Mouse (Mus musculus) forebrain, embryonic 11.5 days (tissue): ENCODE results near the gene Acbd6. TPM values are rescaled to one million over a fixed set of nuclear protein-coding genes. Genes with fewer than 3 reads are reported as not detected.

Source experiments
- ATAC-seq: fragments of 200-750 bp; cut with Nextera tagmentation; replicated peaks from 2 replicates; pipeline ENCODE4 v1.8.0; 2017; ENCODE audit warnings: moderate TSS enrichment; ENCODE audit not compliant: low FRiP score
- DNase-seq: peaks from one replicate; pipeline ENCODE4 v3.0.0-alpha.2; 2017; ENCODE audit warnings: low spot score
- H3K27ac ChIP-seq: fragments of 300-500 bp; sonication (generic); 2 replicates; pipeline ENCODE4 v1.5.1; 2014; ENCODE audit warnings: low read depth, low read length
- H3K27me3 ChIP-seq: fragments of 300-500 bp; sonication (generic); 2 replicates; pipeline ENCODE4 v1.6.1; 2014; ENCODE audit warnings: mild to moderate bottlenecking, low read length, mixed read lengths; ENCODE audit not compliant: control insufficient read depth, insufficient read depth
- H3K36me3 ChIP-seq: fragments of 300-500 bp; sonication (generic); 2 replicates; pipeline ENCODE4 v1.6.1; 2014; ENCODE audit warnings: mild to moderate bottlenecking, low read length, moderate library complexity, mixed read lengths; ENCODE audit not compliant: control insufficient read depth, insufficient read depth
- H3K4me1 ChIP-seq: fragments of 300-500 bp; sonication (generic); replicated peaks from 2 replicates; pipeline ENCODE4 v1.6.1; 2014; ENCODE audit warnings: low read length, mixed read lengths; ENCODE audit not compliant: control insufficient read depth, insufficient read depth
- H3K4me2 ChIP-seq: fragments of 300-500 bp; sonication (generic); 2 replicates; pipeline ENCODE4 v1.6.1; 2014; ENCODE audit warnings: low read depth, mild to moderate bottlenecking, low read length, moderate library complexity, mixed read lengths; ENCODE audit not compliant: severe bottlenecking
- H3K4me3 ChIP-seq: fragments of 300-500 bp; sonication (generic); 2 replicates; pipeline ENCODE4 v1.5.1; 2014; ENCODE audit warnings: low read depth, low read length
- H3K9ac ChIP-seq: fragments of 300-500 bp; sonication (generic); 2 replicates; pipeline ENCODE4 v1.6.1; 2014; ENCODE audit warnings: low read length
- H3K9me3 ChIP-seq: fragments of 300-500 bp; sonication (generic); 2 replicates; pipeline ENCODE4 v1.6.1; 2016; ENCODE audit warnings: low read length, mixed read lengths; ENCODE audit not compliant: control insufficient read depth
- WGBS: fragments of 180-500 bp; shearing (Covaris S2); extraction: QIAGEN DNeasy Blood & Tissue Kit; methylation state at CpG from one replicate; pipeline ENCODE4 v1.1.7; 2014; 5-methylcytosine and 5-hydroxymethylcytosine counted together
- polyA plus RNA-seq: library from polyadenylated mRNA; unstranded; fragments of >200 nt; fragmentation: Nextera tagmentation; extraction: Ambion mirVana; gene quantifications from 2 replicates; pipeline ENCODE4 v1.2.1, GENCODE M21; 2014

Acbd6 gene
- polyA plus RNA-seq, 1 experiment from 2014 or later = 87.8 TPM

- H3K27me3 ChIP-seq = no peaks in the 10 kb centered on the region
- DNase-seq = no peak
- WGBS = 47% methylated on average over 10 of the region's 10 CpGs
- no peak overlapping the region for H3K4me2 ChIP-seq
- no peak overlapping the region for H3K9ac ChIP-seq
- no peak overlapping the region for H3K27ac ChIP-seq
- H3K4me1 ChIP-seq = peaks cover 3% of the 10 kb centered on the region; the same call in 1 of the 2 replicates
- H3K9me3 ChIP-seq = no peaks in the 10 kb centered on the region
- no peak overlapping the region for H3K4me3 ChIP-seq
- ATAC-seq = peak; percentile 63
- H3K36me3 ChIP-seq = no peaks in the 10 kb centered on the region
Observed at GRCm38 (mm10) chr1:155646345-155647307, 88.7 kb downstream of the Acbd6 start.

- H3K27me3 ChIP-seq = no peaks in the 10 kb centered on the region
- DNase-seq (no peak), ATAC-seq (no peak)
- peaks cover 4% of the 10 kb centered on the region; the same call in 1 of the 2 replicates for H3K4me1 ChIP-seq
- 69% methylated on average over 9 of the region's 9 CpGs for WGBS
- no peak overlapping the region for H3K27ac ChIP-seq
- no peak overlapping the region for H3K4me3 ChIP-seq
- no peak overlapping the region for H3K9ac ChIP-seq
- H3K9me3 ChIP-seq = no peaks in the 10 kb centered on the region
- no peak overlapping the region for H3K4me2 ChIP-seq
- no peaks in the 10 kb centered on the region for H3K36me3 ChIP-seq
Observed at GRCm38 (mm10) chr1:155650121-155650846, 92.4 kb downstream of the Acbd6 start.

- Histone ChIP-seq H3K4me2 (no peak overlapping the region), H3K27ac (no peak overlapping the region), H3K4me1 (0 out of 2 replicates have a peak, but pooled peaks cover 2% of the 10 kb centered on the region), H3K9ac (no peak overlapping the region), H3K9me3 (no peaks in the 10 kb centered on the region), H3K36me3 (no peaks in the 10 kb centered on the region), H3K4me3 (no peak overlapping the region), H3K27me3 (no peaks in the 10 kb centered on the region)
- DNase-seq (no peak), ATAC-seq (no peak)
- WGBS = 10% methylated on average over 3 of the region's 3 CpGs
Observed at GRCm38 (mm10) chr1:155654961-155655360, 97.0 kb downstream of the Acbd6 start.

- H3K9me3 ChIP-seq = no peaks in the 10 kb centered on the region
- WGBS = 76% methylated on average over 5 of the region's 5 CpGs
- no peak overlapping the region for H3K9ac ChIP-seq
- H3K27me3 ChIP-seq = no peaks in the 10 kb centered on the region
- DNase-seq (no peak), ATAC-seq (no peak)
- H3K4me1 ChIP-seq = 0 out of 2 replicates have a peak, but pooled peaks cover 2% of the 10 kb centered on the region
- no peak overlapping the region for H3K4me2 ChIP-seq
- H3K4me3 ChIP-seq = no peak overlapping the region
- no peak overlapping the region for H3K27ac ChIP-seq
- H3K36me3 ChIP-seq = no peaks in the 10 kb centered on the region
Observed at GRCm38 (mm10) chr1:155656321-155656720, 98.4 kb downstream of the Acbd6 start.

- DNase-seq (no peak), ATAC-seq (no peak)
- Histone ChIP-seq H3K27me3 (no peaks in the 10 kb centered on the region), H3K36me3 (no peaks in the 10 kb centered on the region), H3K27ac (no peak overlapping the region), H3K4me3 (no peak overlapping the region), H3K9ac (no peak overlapping the region), H3K4me2 (no peak overlapping the region), H3K4me1 (no peaks in the 10 kb centered on the region), H3K9me3 (no peaks in the 10 kb centered on the region)
- 93% methylated on average over 5 of the region's 5 CpGs for WGBS
Observed at GRCm38 (mm10) chr1:155663994-155664393, 106.1 kb downstream of the Acbd6 start.

GRCm38 (mm10) chr1:155675570-155675969, 117.7 kb downstream of the Acbd6 start:
- H3K4me3 ChIP-seq = no peak overlapping the region
- H3K27me3 ChIP-seq = no peaks in the 10 kb centered on the region
- ATAC-seq (no peak), DNase-seq (no peak)
- H3K27ac ChIP-seq = no peak overlapping the region
- WGBS = 93% methylated on average over 6 of the region's 6 CpGs
- H3K9ac ChIP-seq = no peak overlapping the region
- no peaks in the 10 kb centered on the region for H3K9me3 ChIP-seq
- H3K4me2 ChIP-seq = no peak overlapping the region
- no peaks in the 10 kb centered on the region for H3K36me3 ChIP-seq
- no peaks in the 10 kb centered on the region for H3K4me1 ChIP-seq

- no peaks in the 10 kb centered on the region for H3K9me3 ChIP-seq
- WGBS = 75% methylated on average over 10 of the region's 10 CpGs
- peak; percentile 53; the same call in 1 of the 2 replicates for ATAC-seq
- no peak overlapping the region for H3K4me2 ChIP-seq
- no peaks in the 10 kb centered on the region for H3K36me3 ChIP-seq
- H3K27me3 ChIP-seq = no peaks in the 10 kb centered on the region
- H3K4me1 ChIP-seq = no peaks in the 10 kb centered on the region
- no peak overlapping the region for H3K4me3 ChIP-seq
- no peak overlapping the region for H3K27ac ChIP-seq
- no peak overlapping the region for H3K9ac ChIP-seq
- no peak for DNase-seq
Observed at GRCm38 (mm10) chr1:155681116-155681799, 123.3 kb downstream of the Acbd6 start.

- Histone ChIP-seq H3K9ac (no peak overlapping the region), H3K4me3 (no peak overlapping the region), H3K4me1 (no peaks in the 10 kb centered on the region), H3K4me2 (no peak overlapping the region), H3K36me3 (no peaks in the 10 kb centered on the region), H3K27ac (no peak overlapping the region), H3K9me3 (no peaks in the 10 kb centered on the region), H3K27me3 (no peaks in the 10 kb centered on the region)
- 90% methylated on average over 15 of the region's 15 CpGs for WGBS
- DNase-seq = no peak
- no peak for ATAC-seq
Observed at GRCm38 (mm10) chr1:155686816-155687215, 128.9 kb downstream of the Acbd6 start.
